Mouse (Mus musculus): ENCODE data around the gene Zfp719.

GRCm38 (mm10) chr7:43642587-43642986 lies 63.2 kb downstream of the Zfp719 start:
- no peak for TF ChIP-seq CTCF (IDR thresholded peaks at IDR 0.05; ENCODE audit: low read depth)
- TF ChIP-seq EP300 (optimal IDR thresholded peaks at IDR 0.05) = no peak

Measured in stomach, postnatal 0 days (tissue).